ENCODE assay signal across 8 mouse cellular contexts in genomic region chr7:78895653-78896333, GRCm38 (mm10). TPM values are rescaled to one million over a fixed set of nuclear protein-coding genes. Genes with fewer than 3 reads are reported as not detected.
DNase-seq lines count a peak whose midpoint lies in the region; ATAC-seq lines count a peak whose summit lies in the region.

Gene Aen (plus strand): TSS chr7:78895854.

- peak; percentile 98 for ATAC-seq in hindbrain, embryonic 12.5 days (ENCODE audit: low FRiP score)

- peak; percentile 99 for DNase-seq in NIH3T3 (ENCODE audit: low read depth)
- peak; percentile 99 for DNase-seq in cerebellum, postnatal 10 days
- DNase-seq in frontal cortex, postnatal 10 days (ENCODE audit: low spot score in 2 of 2) = peak; percentile 95 to 97
- DNase-seq in layer of hippocampus, postnatal 14 days (ENCODE audit: low spot score in 2 of 2) = peak; percentile 91 to 98
- peak; percentile 99 for DNase-seq in lung, postnatal 14 days
- DNase-seq in retina, adult 2 months (ENCODE audit: low read depth, low spot score) = peak; percentile 93
- DNase-seq in thymus, postnatal 36 days = peak; percentile 99

- H3K9ac ChIP-seq in hindbrain, embryonic 12.5 days = peak within 1 kb of the TSS; percentile 72

- H3K4me3 ChIP-seq in hindbrain, embryonic 12.5 days = peak within 1 kb of the TSS; percentile 90

- H3K27ac ChIP-seq in hindbrain, embryonic 12.5 days = no peak within 1 kb of the TSS

- under 1% methylated on average over 50 of the region's 53 CpGs for WGBS in hindbrain, embryonic 12.5 days

- peaks cover 3% of the 10 kb centered on the region; the same call in 1 of the 2 replicates for H3K27me3 ChIP-seq in hindbrain, embryonic 12.5 days

- H3K4me2 ChIP-seq in hindbrain, embryonic 12.5 days (replicated peaks) = peak within 1 kb of the TSS; percentile 92

- H3K36me3 ChIP-seq in hindbrain, embryonic 12.5 days = no peaks in the 10 kb centered on the region

- peaks cover 17% of the 10 kb centered on the region for H3K4me1 ChIP-seq in hindbrain, embryonic 12.5 days

- H3K9me3 ChIP-seq in hindbrain, embryonic 12.5 days (replicated peaks) = no peaks in the 10 kb centered on the region

RNA-seq across cellular contexts. Expression of gene Aen, which starts in this region (rescaled TPM):
- polyA plus RNA-seq in hindbrain, embryonic 12.5 days (2016; fragmentation: Nextera tagmentation; extraction: Ambion mirVana) = 44.3 and 44.6 TPM in 2 replicates
- 10 to 100 TPM; 27.3 to 27.4 TPM for total RNA-seq in layer of hippocampus, postnatal 14 days (2021)
